Comparison of ENCODE assay signal across 8 mouse cellular contexts in genomic region chrX:53058459-53059280, GRCm38 (mm10).
A peak's percentile ranks its signal among the peaks of the same experiment; 100 is the strongest.
DNase-seq lines count a peak whose midpoint lies in the region; ATAC-seq lines count a peak whose summit lies in the region.

No protein-coding gene starts in this region.

- ATAC-seq in embryonic facial prominence, embryonic 13.5 days (ENCODE audit: insufficient number of reproducible peaks, insufficient read depth, low FRiP score, low TSS enrichment, low read depth): no peak
- no peak for ATAC-seq in hindbrain, embryonic 15.5 days (ENCODE audit: low FRiP score, low read depth)

- H3K4me1 ChIP-seq in embryonic facial prominence, embryonic 13.5 days: peaks cover 11% of the 10 kb centered on the region
- H3K4me1 ChIP-seq in hindbrain, embryonic 15.5 days (replicated peaks): no peaks in the 10 kb centered on the region; the same call in 1 of the 2 replicates

- 18% methylated on average over 33 of the region's 33 CpGs for WGBS in embryonic facial prominence, embryonic 13.5 days
- 16% methylated on average over 33 of the region's 33 CpGs for WGBS in hindbrain, embryonic 15.5 days

- H3K36me3 ChIP-seq in embryonic facial prominence, embryonic 13.5 days: peaks cover 5% of the 10 kb centered on the region; the same call in 1 of the 2 replicates
- no peaks in the 10 kb centered on the region for H3K36me3 ChIP-seq in hindbrain, embryonic 15.5 days

- no peaks in the 10 kb centered on the region for H3K9me3 ChIP-seq in embryonic facial prominence, embryonic 13.5 days
- H3K9me3 ChIP-seq in hindbrain, embryonic 15.5 days: no peaks in the 10 kb centered on the region

- DNase-seq in cerebellum, postnatal 25 days: peak; percentile 7 to 25
- DNase-seq in cerebellum, adult 11-12 months: no peak
- peak; percentile 19 to 43 for DNase-seq in B cell, adult 2 months
- peak; percentile 18 for DNase-seq in lung, postnatal 14 days
- peak; percentile 43 for DNase-seq in testis, postnatal 10 days (ENCODE audit: low spot score)
- DNase-seq in ovary, postnatal 10 days (ENCODE audit: low spot score): no peak

- peak overlapping the region; percentile 37 for H3K4me3 ChIP-seq in embryonic facial prominence, embryonic 13.5 days
- peak overlapping the region; percentile 22 for H3K4me3 ChIP-seq in hindbrain, embryonic 15.5 days

- H3K27ac ChIP-seq in embryonic facial prominence, embryonic 13.5 days: no peak overlapping the region
- H3K27ac ChIP-seq in hindbrain, embryonic 15.5 days (replicated peaks): no peak overlapping the region

- H3K9ac ChIP-seq in embryonic facial prominence, embryonic 13.5 days: peak overlapping the region; percentile 66
- H3K9ac ChIP-seq in hindbrain, embryonic 15.5 days: no peak overlapping the region

- H3K27me3 ChIP-seq in embryonic facial prominence, embryonic 13.5 days: peaks cover 17% of the 10 kb centered on the region
- H3K27me3 ChIP-seq in hindbrain, embryonic 15.5 days: peaks cover 14% of the 10 kb centered on the region; the same call in 1 of the 2 replicates

- peak overlapping the region; percentile 63 for H3K4me2 ChIP-seq in embryonic facial prominence, embryonic 13.5 days
- peak overlapping the region; percentile 77 for H3K4me2 ChIP-seq in hindbrain, embryonic 15.5 days

Comparison
In these comparisons a context has a peak if more than half of its experiments do, and no peak if none do; other contexts are left out.
1. DNase-seq: peak in cerebellum, postnatal 25 days (2 of 2), B cell, adult 2 months (2 of 2), lung, postnatal 14 days (single experiment) and testis, postnatal 10 days (single experiment); none in cerebellum, adult 11-12 months (single experiment) and ovary, postnatal 10 days (single experiment).